Mouse (Mus musculus): ENCODE results near the gene Sftpa1. TPM values are rescaled to one million over a fixed set of nuclear protein-coding genes. Genes with fewer than 3 reads are reported as not detected.

Gene Sftpa1
- not detected in 2 replicates for polyA plus RNA-seq (2015; fragmentation: Nextera tagmentation; extraction: Ambion mirVana)

- Histone ChIP-seq H3K9me3 (replicated peaks; ENCODE audit: control insufficient read depth, low read length) (no peaks in the 10 kb centered on the region), H3K36me3 (ENCODE audit: control insufficient read depth, insufficient read depth, low read length) (no peaks in the 10 kb centered on the region), H3K4me1 (ENCODE audit: control insufficient read depth, insufficient read depth, low read length) (no peaks in the 10 kb centered on the region), H3K27me3 (ENCODE audit: control insufficient read depth, insufficient read depth, low read length) (no peaks in the 10 kb centered on the region), H3K4me2 (ENCODE audit: low read depth, low read length) (no peak within 1 kb of the TSS), H3K4me3 (replicated peaks; ENCODE audit: low read length) (no peak within 1 kb of the TSS), H3K27ac (ENCODE audit: low read length) (no peak within 1 kb of the TSS), H3K9ac (ENCODE audit: low read length) (no peak within 1 kb of the TSS)
- 66% methylated on average over 7 of the region's 7 CpGs for WGBS
- no peak for ATAC-seq (ENCODE audit: insufficient read depth, low FRiP score)
These were observed at the start of gene Sftpa1 for GRCm38 (mm10) chr14:41131540-41131939. Sftpa1 (plus strand) TSS chr14:41131782.

GRCm38 (mm10) chr14:41082408-41082807 is 49.2 kb upstream of the Sftpa1 start:
- no peak overlapping the region for H3K4me3 ChIP-seq (replicated peaks; ENCODE audit: low read length)
- ATAC-seq (ENCODE audit: insufficient read depth, low FRiP score): no peak
- no peaks in the 10 kb centered on the region for H3K36me3 ChIP-seq (ENCODE audit: control insufficient read depth, insufficient read depth, low read length)
- WGBS: 81% methylated on average over 2 of the region's 2 CpGs
- H3K4me2 ChIP-seq (ENCODE audit: low read depth, low read length): no peak overlapping the region
- no peaks in the 10 kb centered on the region for H3K4me1 ChIP-seq (ENCODE audit: control insufficient read depth, insufficient read depth, low read length)
- H3K9me3 ChIP-seq (replicated peaks; ENCODE audit: control insufficient read depth, low read length): no peaks in the 10 kb centered on the region
- H3K27ac ChIP-seq (ENCODE audit: low read length): no peak overlapping the region
- no peaks in the 10 kb centered on the region for H3K27me3 ChIP-seq (ENCODE audit: control insufficient read depth, insufficient read depth, low read length)
- no peak overlapping the region for H3K9ac ChIP-seq (ENCODE audit: low read length)

GRCm38 (mm10) chr14:41087509-41087908 is 44.1 kb upstream of the Sftpa1 start:
- no peak overlapping the region for H3K4me3 ChIP-seq (replicated peaks; ENCODE audit: low read length)
- H3K9me3 ChIP-seq (replicated peaks; ENCODE audit: control insufficient read depth, low read length): no peaks in the 10 kb centered on the region
- H3K36me3 ChIP-seq (ENCODE audit: control insufficient read depth, insufficient read depth, low read length): no peaks in the 10 kb centered on the region
- no peaks in the 10 kb centered on the region for H3K27me3 ChIP-seq (ENCODE audit: control insufficient read depth, insufficient read depth, low read length)
- WGBS: 94% methylated on average over 1 of the region's 1 CpGs
- H3K4me1 ChIP-seq (ENCODE audit: control insufficient read depth, insufficient read depth, low read length): no peaks in the 10 kb centered on the region
- ATAC-seq (ENCODE audit: insufficient read depth, low FRiP score): no peak
- H3K27ac ChIP-seq (ENCODE audit: low read length): no peak overlapping the region
- H3K4me2 ChIP-seq (ENCODE audit: low read depth, low read length): no peak overlapping the region
- no peak overlapping the region for H3K9ac ChIP-seq (ENCODE audit: low read length)

- Histone ChIP-seq H3K4me3 (replicated peaks; ENCODE audit: low read length) (no peak overlapping the region), H3K4me2 (ENCODE audit: low read depth, low read length) (no peak overlapping the region), H3K9me3 (replicated peaks; ENCODE audit: control insufficient read depth, low read length) (no peaks in the 10 kb centered on the region), H3K27ac (ENCODE audit: low read length) (no peak overlapping the region), H3K27me3 (ENCODE audit: control insufficient read depth, insufficient read depth, low read length) (no peaks in the 10 kb centered on the region), H3K9ac (ENCODE audit: low read length) (no peak overlapping the region), H3K4me1 (ENCODE audit: control insufficient read depth, insufficient read depth, low read length) (no peaks in the 10 kb centered on the region), H3K36me3 (ENCODE audit: control insufficient read depth, insufficient read depth, low read length) (no peaks in the 10 kb centered on the region)
- no peak for ATAC-seq (ENCODE audit: insufficient read depth, low FRiP score)
- 42% methylated on average over 8 of the region's 8 CpGs for WGBS
These were observed 40.8 kb upstream of the Sftpa1 start for GRCm38 (mm10) chr14:41090777-41091176.

- Histone ChIP-seq H3K4me3 (replicated peaks; ENCODE audit: low read length) (no peak overlapping the region), H3K9me3 (replicated peaks; ENCODE audit: control insufficient read depth, low read length) (no peaks in the 10 kb centered on the region), H3K4me2 (ENCODE audit: low read depth, low read length) (no peak overlapping the region), H3K9ac (ENCODE audit: low read length) (no peak overlapping the region), H3K27ac (ENCODE audit: low read length) (no peak overlapping the region), H3K27me3 (ENCODE audit: control insufficient read depth, insufficient read depth, low read length) (no peaks in the 10 kb centered on the region), H3K4me1 (ENCODE audit: control insufficient read depth, insufficient read depth, low read length) (no peaks in the 10 kb centered on the region), H3K36me3 (ENCODE audit: control insufficient read depth, insufficient read depth, low read length) (no peaks in the 10 kb centered on the region)
- 59% methylated on average over 1 of the region's 1 CpGs for WGBS
- no peak for ATAC-seq (ENCODE audit: insufficient read depth, low FRiP score)
These were observed 37.5 kb upstream of the Sftpa1 start for GRCm38 (mm10) chr14:41094114-41094513.

GRCm38 (mm10) chr14:41096296-41096860 is 35.2 kb upstream of the Sftpa1 start:
- no peak for ATAC-seq (ENCODE audit: insufficient read depth, low FRiP score)
- Histone ChIP-seq H3K9me3 (replicated peaks; ENCODE audit: control insufficient read depth, low read length) (no peaks in the 10 kb centered on the region), H3K36me3 (ENCODE audit: control insufficient read depth, insufficient read depth, low read length) (no peaks in the 10 kb centered on the region), H3K4me2 (ENCODE audit: low read depth, low read length) (no peak overlapping the region), H3K27ac (ENCODE audit: low read length) (no peak overlapping the region), H3K4me3 (replicated peaks; ENCODE audit: low read length) (no peak overlapping the region), H3K27me3 (ENCODE audit: control insufficient read depth, insufficient read depth, low read length) (no peaks in the 10 kb centered on the region), H3K4me1 (ENCODE audit: control insufficient read depth, insufficient read depth, low read length) (no peaks in the 10 kb centered on the region), H3K9ac (ENCODE audit: low read length) (no peak overlapping the region)
- 73% methylated on average over 3 of the region's 3 CpGs for WGBS

- Histone ChIP-seq H3K4me2 (ENCODE audit: low read depth, low read length) (no peak overlapping the region), H3K36me3 (ENCODE audit: control insufficient read depth, insufficient read depth, low read length) (no peaks in the 10 kb centered on the region), H3K27ac (ENCODE audit: low read length) (no peak overlapping the region), H3K9ac (ENCODE audit: low read length) (no peak overlapping the region), H3K9me3 (replicated peaks; ENCODE audit: control insufficient read depth, low read length) (no peaks in the 10 kb centered on the region), H3K4me3 (replicated peaks; ENCODE audit: low read length) (no peak overlapping the region), H3K27me3 (ENCODE audit: control insufficient read depth, insufficient read depth, low read length) (no peaks in the 10 kb centered on the region), H3K4me1 (ENCODE audit: control insufficient read depth, insufficient read depth, low read length) (no peaks in the 10 kb centered on the region)
- 89% methylated on average over 1 of the region's 1 CpGs for WGBS
- ATAC-seq (ENCODE audit: insufficient read depth, low FRiP score): no peak
These were observed 32.9 kb upstream of the Sftpa1 start for GRCm38 (mm10) chr14:41098726-41099125.

GRCm38 (mm10) chr14:41100712-41101111 is 30.9 kb upstream of the Sftpa1 start:
- ATAC-seq (ENCODE audit: insufficient read depth, low FRiP score): no peak
- Histone ChIP-seq H3K27ac (ENCODE audit: low read length) (no peak overlapping the region), H3K36me3 (ENCODE audit: control insufficient read depth, insufficient read depth, low read length) (no peaks in the 10 kb centered on the region), H3K27me3 (ENCODE audit: control insufficient read depth, insufficient read depth, low read length) (no peaks in the 10 kb centered on the region), H3K4me1 (ENCODE audit: control insufficient read depth, insufficient read depth, low read length) (no peaks in the 10 kb centered on the region), H3K4me2 (ENCODE audit: low read depth, low read length) (no peak overlapping the region), H3K4me3 (replicated peaks; ENCODE audit: low read length) (no peak overlapping the region), H3K9ac (ENCODE audit: low read length) (no peak overlapping the region), H3K9me3 (replicated peaks; ENCODE audit: control insufficient read depth, low read length) (no peaks in the 10 kb centered on the region)
- 53% methylated on average over 3 of the region's 3 CpGs for WGBS

GRCm38 (mm10) chr14:41101242-41101641 is 30.3 kb upstream of the Sftpa1 start:
- WGBS: 58% methylated on average over 5 of the region's 5 CpGs
- H3K27ac ChIP-seq (ENCODE audit: low read length): no peak overlapping the region
- no peaks in the 10 kb centered on the region for H3K4me1 ChIP-seq (ENCODE audit: control insufficient read depth, insufficient read depth, low read length)
- H3K9me3 ChIP-seq (replicated peaks; ENCODE audit: control insufficient read depth, low read length): no peaks in the 10 kb centered on the region
- H3K36me3 ChIP-seq (ENCODE audit: control insufficient read depth, insufficient read depth, low read length): no peaks in the 10 kb centered on the region
- no peak for ATAC-seq (ENCODE audit: insufficient read depth, low FRiP score)
- H3K4me2 ChIP-seq (ENCODE audit: low read depth, low read length): no peak overlapping the region
- H3K27me3 ChIP-seq (ENCODE audit: control insufficient read depth, insufficient read depth, low read length): no peaks in the 10 kb centered on the region
- no peak overlapping the region for H3K4me3 ChIP-seq (replicated peaks; ENCODE audit: low read length)
- no peak overlapping the region for H3K9ac ChIP-seq (ENCODE audit: low read length)
